Mouse (Mus musculus) lung, adult 2 months (tissue): ENCODE data around the gene Zmym2.

ENCODE experiments used
- CTCF ChIP-seq: fragments of 200-500 bp; IDR thresholded peaks from 2 replicates; pipeline ENCODE4 v1.5.1; 2011; ENCODE audit warnings: mild to moderate bottlenecking, low read length, control low read depth; ENCODE audit not compliant: insufficient read depth
- POLR2A ChIP-seq: fragments of 200-500 bp; IDR thresholded peaks from 2 replicates; pipeline ENCODE4 v1.6.1; 2011; ENCODE audit warnings: low read depth, mild to moderate bottlenecking, control low read depth, low read length, borderline replicate concordance; ENCODE audit errors: extremely low read depth

GRCm38 (mm10) chr14:56887514-56887880 is 1.0 kb downstream of the Zmym2 start:
- TF ChIP-seq CTCF = 0 out of 2 replicates have a peak, but pooled peaks have one; percentile 4
- TF ChIP-seq POLR2A = 0 out of 2 replicates have a peak, but pooled peaks have one; percentile 4
